Comparison of ENCODE assay signal across 29 mouse cellular contexts in the genomic region with DNA sequence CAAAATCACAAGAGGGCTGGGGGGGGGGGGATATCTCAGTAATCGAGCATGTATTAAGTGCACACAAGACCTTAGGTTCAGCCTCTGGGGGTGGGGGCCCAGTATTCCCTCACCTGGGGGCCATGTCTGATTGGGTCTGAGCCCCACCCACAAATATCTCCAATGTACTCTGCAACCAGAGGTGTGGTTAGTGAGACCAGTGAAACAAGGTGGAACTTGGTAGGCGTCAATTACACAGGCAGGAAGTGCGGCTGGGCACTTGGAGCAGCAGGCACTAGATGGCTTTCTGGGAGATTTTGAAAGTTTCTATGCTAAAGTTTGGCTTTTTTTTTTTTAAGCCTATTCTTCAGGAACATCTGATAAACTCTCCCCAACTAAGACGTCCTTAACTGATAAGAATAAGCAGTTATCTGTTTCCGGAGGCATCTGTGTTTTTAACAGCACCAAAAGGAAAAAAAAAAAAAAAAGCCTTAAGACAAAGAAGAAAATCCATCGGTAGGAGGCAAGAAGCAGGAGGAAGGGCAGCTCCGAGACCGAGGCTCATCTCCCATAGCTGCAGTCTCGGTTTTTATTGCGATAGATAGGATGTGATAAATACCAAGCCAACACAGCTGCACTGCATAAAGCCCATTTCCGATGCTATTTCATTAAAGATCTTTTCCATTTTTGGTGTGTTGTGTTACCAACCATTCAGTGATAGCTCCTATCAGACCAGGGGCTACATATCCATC. TPM values are rescaled to one million over a fixed set of nuclear protein-coding genes. Genes with fewer than 3 reads are reported as not detected.
DNase-seq lines count a peak whose midpoint lies in the region; ATAC-seq and TF ChIP-seq lines count a peak whose summit lies in the region.
"Had no signal": no experiment of that assay in that cellular context is flagged by ENCODE, and none has a peak within 500 bp of the region (broad histone marks: within the 10 kb centered on the region; RNA-seq: fewer than 3 reads in every experiment).

No protein-coding gene starts in this region.

- peak; percentile 28; the same call in 1 of the 2 replicates for ATAC-seq in intestine, postnatal 0 days
- ATAC-seq: CD4-positive, CD25-positive, alpha-beta regulatory T cell, adult 4 months; forebrain, embryonic 15.5 days; hindbrain, embryonic 16.5 days; Patski had no signal

- no peaks in the 10 kb centered on the region for H3K9me3 ChIP-seq in heart, embryonic 10.5 days
- no peaks in the 10 kb centered on the region for H3K9me3 ChIP-seq in MEL (replicated peaks; ENCODE audit: insufficient read depth, low read length)
- H3K9me3 ChIP-seq in intestine, postnatal 0 days (ENCODE audit: control insufficient read depth): no peaks in the 10 kb centered on the region
- H3K9me3 ChIP-seq: embryonic facial prominence, embryonic 12.5 days; embryonic facial prominence, embryonic 15.5 days; forebrain, embryonic 12.5 days; forebrain, embryonic 15.5 days; heart, embryonic 15.5 days; hindbrain, embryonic 10.5 days; hindbrain, embryonic 13.5 days had no signal

- TF ChIP-seq POLR2A in MEL (IDR thresholded peaks at IDR 0.05; ENCODE audit: control insufficient read depth in 1 of 2, insufficient read depth in 1 of 2, low read depth in 1 of 2, low read length in 2 of 2, poor library complexity in 1 of 2): no peak

- peak; percentile 43 to 56 for TF ChIP-seq EP300 in MEL (IDR thresholded peaks at IDR 0.05; ENCODE audit: low read depth in 1 of 2, low read length in 2 of 2)

- DNase-seq in heart, adult 11 months: peak; percentile 75
- DNase-seq in heart, embryonic 10.5 days (ENCODE audit: low spot score): no peak
- DNase-seq in 416B (ENCODE audit: low read depth) (peak; percentile 78), MEL (ENCODE audit: low read depth, low spot score) (peak; percentile 53)
- no peak for DNase-seq in left cerebral cortex, adult 9 months (ENCODE audit: low spot score in 2 of 2)
- DNase-seq in lung, postnatal 36 days: no peak
- DNase-seq: adrenal gland, adult 2 months; adrenal gland, postnatal 36 days; cerebellum, adult 11 months; cerebellum, adult 2 months; cerebellum, adult 9-11 months; cerebellum, postnatal 25 days; gastrocnemius, postnatal 10 days; gastrocnemius, postnatal 36 days; heart, postnatal 10 days; heart, postnatal 36 days; kidney, adult 11 months had no signal

- no peaks in the 10 kb centered on the region for H3K79me2 ChIP-seq in MEL (ENCODE audit: control insufficient read depth, insufficient read depth, low read length, poor library complexity)

- H3K27ac ChIP-seq in heart, embryonic 10.5 days: no peak overlapping the region
- H3K27ac ChIP-seq in MEL (ENCODE audit: control insufficient read depth, low read depth, low read length): peak overlapping the region; percentile 62
- no peak overlapping the region for H3K27ac ChIP-seq in intestine, postnatal 0 days (ENCODE audit: low read depth, low read length)
- H3K27ac ChIP-seq: embryonic facial prominence, embryonic 12.5 days; embryonic facial prominence, embryonic 15.5 days; forebrain, embryonic 12.5 days; forebrain, embryonic 15.5 days; heart, embryonic 15.5 days; hindbrain, embryonic 10.5 days; hindbrain, embryonic 13.5 days had no signal

- peak overlapping the region; percentile 14; the same call in 1 of the 2 replicates for H3K9ac ChIP-seq in MEL (ENCODE audit: control insufficient read depth, low read depth, low read length, poor library complexity, severe bottlenecking)
- H3K9ac ChIP-seq in intestine, postnatal 0 days (ENCODE audit: low read depth, low read length): no peak overlapping the region
- H3K9ac ChIP-seq: embryonic facial prominence, embryonic 12.5 days; embryonic facial prominence, embryonic 15.5 days; forebrain, embryonic 12.5 days; forebrain, embryonic 15.5 days; heart, embryonic 12.5 days; heart, embryonic 15.5 days; hindbrain, embryonic 13.5 days had no signal

- WGBS in heart, embryonic 10.5 days: 51% methylated on average over 11 of the region's 11 CpGs
- WGBS in intestine, postnatal 0 days: 43% methylated on average over 11 of the region's 11 CpGs

- H3K27me3 ChIP-seq in heart, embryonic 10.5 days (ENCODE audit: insufficient read depth, poor library complexity, severe bottlenecking): no peaks in the 10 kb centered on the region
- no peaks in the 10 kb centered on the region for H3K27me3 ChIP-seq in MEL (ENCODE audit: control insufficient read depth in 1 of 2, insufficient read depth in 2 of 2, low read length in 2 of 2)
- no peaks in the 10 kb centered on the region for H3K27me3 ChIP-seq in intestine, postnatal 0 days (replicated peaks; ENCODE audit: control insufficient read depth, insufficient read depth, low read length)
- H3K27me3 ChIP-seq: embryonic facial prominence, embryonic 12.5 days; embryonic facial prominence, embryonic 15.5 days; forebrain, embryonic 12.5 days; forebrain, embryonic 15.5 days; heart, embryonic 12.5 days; heart, embryonic 15.5 days; Patski had no signal

- 0 out of 2 replicates have a peak overlapping the region, but pooled peaks have one; percentile 13 for H3K4me2 ChIP-seq in intestine, postnatal 0 days (replicated peaks; ENCODE audit: low read depth)
- H3K4me2 ChIP-seq: embryonic facial prominence, embryonic 12.5 days; embryonic facial prominence, embryonic 15.5 days; forebrain, embryonic 12.5 days; forebrain, embryonic 15.5 days; heart, embryonic 12.5 days; heart, embryonic 15.5 days; hindbrain, embryonic 13.5 days had no signal

- TF ChIP-seq RAD21 in MEL (IDR thresholded peaks at IDR 0.05; ENCODE audit: low read depth, low read length): no peak

- no peak overlapping the region for H3K4me3 ChIP-seq in heart, embryonic 10.5 days
- peak overlapping the region; percentile 7 to 15; a peak in 3 of 4 replicates for H3K4me3 ChIP-seq in MEL (ENCODE audit: control insufficient read depth in 1 of 2, insufficient read depth in 1 of 2, low read depth in 2 of 2, low read length in 2 of 2)
- H3K4me3 ChIP-seq in intestine, postnatal 0 days (ENCODE audit: low read depth, low read length): no peak overlapping the region
- H3K4me3 ChIP-seq: embryonic facial prominence, embryonic 12.5 days; embryonic facial prominence, embryonic 15.5 days; forebrain, embryonic 12.5 days; forebrain, embryonic 15.5 days; heart, embryonic 12.5 days; heart, embryonic 15.5 days; hindbrain, embryonic 10.5 days; hindbrain, embryonic 13.5 days had no signal

- no peak for TF ChIP-seq CTCF in MEL (IDR thresholded peaks at IDR 0.05 in 2 of 3, conservative IDR thresholded peaks at IDR 0.05 in 1 of 3; ENCODE audit: control insufficient read depth in 1 of 3, insufficient read depth in 1 of 3, low read depth in 2 of 3, low read length in 3 of 3, poor library complexity in 1 of 3, severe bottlenecking in 1 of 3)
- no peak for TF ChIP-seq CTCF in intestine, postnatal 0 days (IDR thresholded peaks at IDR 0.05; ENCODE audit: low read depth)

- peaks cover 1% of the 10 kb centered on the region; the same call in 1 of the 2 replicates for H3K36me3 ChIP-seq in heart, embryonic 10.5 days
- H3K36me3 ChIP-seq in MEL (ENCODE audit: control insufficient read depth in 1 of 2, insufficient read depth in 2 of 2, low read length in 2 of 2): peaks cover 0 to 18% of the 10 kb centered on the region in 2 experiments; a peak in 2 of 4 replicates
- H3K36me3 ChIP-seq in intestine, postnatal 0 days (ENCODE audit: control insufficient read depth, insufficient read depth): peaks cover 4% of the 10 kb centered on the region; the same call in 1 of the 2 replicates
- H3K36me3 ChIP-seq: embryonic facial prominence, embryonic 12.5 days; forebrain, embryonic 12.5 days; forebrain, embryonic 15.5 days; heart, embryonic 15.5 days had no signal

- peaks cover 11% of the 10 kb centered on the region for H3K4me1 ChIP-seq in heart, embryonic 10.5 days
- H3K4me1 ChIP-seq in MEL (ENCODE audit: control insufficient read depth in 1 of 2, insufficient read depth in 2 of 2, low read length in 2 of 2): peaks cover 7 to 12% of the 10 kb centered on the region in 2 experiments
- H3K4me1 ChIP-seq in intestine, postnatal 0 days (replicated peaks; ENCODE audit: control insufficient read depth, insufficient read depth, low read length): no peaks in the 10 kb centered on the region
- H3K4me1 ChIP-seq: embryonic facial prominence, embryonic 12.5 days; embryonic facial prominence, embryonic 15.5 days; forebrain, embryonic 12.5 days; forebrain, embryonic 15.5 days; heart, embryonic 12.5 days; heart, embryonic 15.5 days; hindbrain, embryonic 10.5 days; hindbrain, embryonic 13.5 days had no signal

TF ChIP-seq in MEL, 35 proteins besides CTCF, POLR2A, EP300 and RAD21:
- TF ChIP-seq TCF12 (IDR thresholded peaks at IDR 0.05; ENCODE audit: low read depth, low read length) (peak; percentile 66; the same call in 1 of the 2 replicates), ETS1 (IDR thresholded peaks at IDR 0.05; ENCODE audit: low read depth, low read length) (peak; percentile 34; the same call in 1 of the 2 replicates), USF1 (IDR thresholded peaks at IDR 0.05; ENCODE audit: low read depth, low read length) (no peak), CHD1 (IDR thresholded peaks at IDR 0.05; ENCODE audit: low read depth, low read length) (no peak), ELF1 (IDR thresholded peaks at IDR 0.05; ENCODE audit: low read depth, low read length) (peak; percentile 47; the same call in 1 of the 2 replicates), BHLHE40 (IDR thresholded peaks at IDR 0.05; ENCODE audit: borderline replicate concordance, low read depth, low read length) (peak; percentile 22; the same call in 1 of the 2 replicates), TAL1 (IDR thresholded peaks at IDR 0.05; ENCODE audit: low read length) (no peak), ZNF384 (IDR thresholded peaks at IDR 0.05; ENCODE audit: low read depth, low read length) (peak; percentile 93), GATA1 (IDR thresholded peaks at IDR 0.05; ENCODE audit: low read depth, low read length) (peak; percentile 58), RCOR1 (IDR thresholded peaks at IDR 0.05; ENCODE audit: low read depth, low read length) (peak; percentile 36; the same call in 1 of the 2 replicates)

RNA-seq across cellular contexts. Expression of a gene that starts 33.3 kb away (rescaled TPM):
- 7.1 and 8.7 TPM in 2 replicates for polyA plus RNA-seq in heart, embryonic 10.5 days (2016; fragmentation: Nextera tagmentation; extraction: Ambion mirVana)
- 11.3 and 12.2 TPM in 2 replicates for total RNA-seq in MEL (2012; rRNA removed)
- 10 to 100 TPM in 1 of 2 experiments, not detected in 1; 11.8 TPM for polyA plus RNA-seq in MEL (2012; ENCODE audit: insufficient read depth in 1 of 2, insufficient read length in 2 of 2, low read depth in 1 of 2, low replicate concordance in 2 of 2, missing spikeins in 1 of 2)
- polyA plus RNA-seq in intestine, postnatal 0 days (2015; fragmentation: Nextera tagmentation; extraction: Ambion mirVana): 8.9 and 9.1 TPM in 2 replicates

Comparison
In these comparisons a context has a peak if more than half of its experiments do, and no peak if none do; other contexts are left out.
1. DNase-seq: peak in heart, adult 11 months (single experiment), 416B (single experiment) and MEL (single experiment); none in heart, embryonic 10.5 days (single experiment), left cerebral cortex, adult 9 months (0 of 2) and lung, postnatal 36 days (single experiment).
2. H3K4me3 ChIP-seq: peak in MEL (2 of 2); none in heart, embryonic 10.5 days (single experiment) and intestine, postnatal 0 days (single experiment).